Mouse (Mus musculus) CH12.LX (cell line): ENCODE data around the gene Zfand4. TPM values are rescaled to one million over a fixed set of nuclear protein-coding genes. Genes with fewer than 3 reads are reported as not detected.
"Not testable (repeated sequence)": the region's sequence is repeated elsewhere in the genome, so short reads cannot be mapped to it uniquely, and the experiment has no call there.

Experiments
- DNase-seq: peaks from one replicate; pipeline ENCODE4 v3.0.0-alpha.2; 2013; ENCODE audit errors: extremely low read depth
- H3K27ac ChIP-seq: 2 replicates; pipeline ENCODE4 v1.5.1; 2012; ENCODE audit warnings: low read depth, mild to moderate bottlenecking, control low read depth, moderate library complexity; ENCODE audit not compliant: insufficient read depth
- H3K27me3 ChIP-seq: replicated peaks from 2 replicates; pipeline ENCODE3; 2012; ENCODE audit warnings: inconsistent platforms
- H3K36me3 ChIP-seq, 2 experiments: replicated peaks in 1 of 2; 2 replicates each; pipeline versions ENCODE3 to v1.6.1; 2012; ENCODE audit warnings: inconsistent platforms in 1 of 2, low read length in 1 of 2, mild to moderate bottlenecking in 1 of 2, mixed read lengths in 1 of 2, moderate library complexity in 1 of 2; ENCODE audit not compliant: control insufficient read depth in 1 of 2, insufficient read depth in 1 of 2
- H3K4me1 ChIP-seq, 2 experiments: 2 replicates each; pipeline ENCODE4 v1.6.1; 2012; ENCODE audit warnings: inconsistent platforms in 1 of 2, moderate library complexity in 1 of 2; ENCODE audit not compliant: insufficient read depth in 2 of 2, control insufficient read depth in 1 of 2
- H3K4me2 ChIP-seq: 2 replicates; pipeline ENCODE4 v1.6.1; 2012; ENCODE audit warnings: low read depth, mild to moderate bottlenecking, control low read depth; ENCODE audit not compliant: poor library complexity, insufficient read depth, severe bottlenecking
- H3K4me3 ChIP-seq, 3 experiments: fragments of 150-350 bp in 1 of 3; sonication (generic) in 1 of 3; replicated peaks in 1 of 3; 2 replicates each; pipeline versions ENCODE3 to v1.5.1; 2011 to 2012; ENCODE audit warnings: low read depth in 2 of 3, low read length in 2 of 3, mild to moderate bottlenecking in 2 of 3, moderate library complexity in 2 of 3, control low read depth in 1 of 3, improper control_type of control experiment in 1 of 3, inconsistent platforms in 1 of 3, mixed read lengths in 1 of 3; ENCODE audit not compliant: poor library complexity in 1 of 3
- H3K79me2 ChIP-seq: replicated peaks from 2 replicates; pipeline ENCODE4 v1.6.1; 2012; ENCODE audit warnings: mild to moderate bottlenecking, moderate library complexity; ENCODE audit not compliant: control insufficient read depth, poor library complexity, insufficient read depth, severe bottlenecking; ENCODE audit errors: extremely low read depth
- H3K9ac ChIP-seq: 2 replicates; pipeline ENCODE4 v1.6.1; 2012; ENCODE audit warnings: low read depth, mild to moderate bottlenecking, control low read depth, moderate library complexity; ENCODE audit not compliant: insufficient read depth
- H3K9me3 ChIP-seq: replicated peaks from 2 replicates; pipeline ENCODE3; 2012; ENCODE audit warnings: low read length, inconsistent platforms, mixed read lengths
- CHD1 ChIP-seq: IDR thresholded peaks from 2 replicates; pipeline ENCODE4 v1.6.1; 2012; ENCODE audit warnings: low read depth, low read length, improper control_type of control experiment, inconsistent platforms
- CHD2 ChIP-seq: IDR thresholded peaks from 2 replicates; pipeline ENCODE4 v1.6.1; 2011; ENCODE audit warnings: low read length, improper control_type of control experiment
- E2F4 ChIP-seq: IDR thresholded peaks from 2 replicates; pipeline ENCODE4 v1.6.1; 2011; ENCODE audit warnings: low read depth, low read length, improper control_type of control experiment; ENCODE audit not compliant: insufficient replicate concordance
- ELF1 ChIP-seq: IDR thresholded peaks from 2 replicates; pipeline ENCODE4 v1.6.1; 2014; ENCODE audit warnings: low read depth, mild to moderate bottlenecking, inconsistent platforms, low read length, improper control_type of control experiment
- ETS1 ChIP-seq: conservative IDR thresholded peaks from 2 replicates; pipeline ENCODE4 v1.6.1; 2012; ENCODE audit warnings: low read depth, mild to moderate bottlenecking, inconsistent platforms, low read length, improper control_type of control experiment, moderate library complexity
- GABPA ChIP-seq: IDR thresholded peaks from 2 replicates; pipeline ENCODE4 v1.6.1; 2012; ENCODE audit warnings: low read depth, low read length, improper control_type of control experiment, inconsistent platforms; ENCODE audit not compliant: insufficient replicate concordance
- KAT2A ChIP-seq: IDR thresholded peaks from 2 replicates; pipeline ENCODE4 v1.6.1; 2012; ENCODE audit warnings: low read length, improper control_type of control experiment, inconsistent platforms; ENCODE audit not compliant: insufficient replicate concordance
- MEF2A ChIP-seq: IDR thresholded peaks from 2 replicates; pipeline ENCODE4 v1.6.1; 2014; ENCODE audit warnings: low read depth, mild to moderate bottlenecking, inconsistent platforms, low read length, improper control_type of control experiment, borderline replicate concordance
- NELFE ChIP-seq: IDR thresholded peaks from 2 replicates; pipeline ENCODE4 v1.6.1; 2011; ENCODE audit warnings: low read depth, low read length, improper control_type of control experiment
- PAX5 ChIP-seq: IDR thresholded peaks from 2 replicates; pipeline ENCODE4 v1.6.1; 2012; ENCODE audit warnings: low read length, inconsistent platforms, mixed read lengths
- POLR2A ChIP-seq: IDR thresholded peaks from 2 replicates; pipeline ENCODE4 v1.6.1; 2011; ENCODE audit warnings: low read depth, mild to moderate bottlenecking, improper control_type of control experiment, low read length
- POLR2AphosphoS2 ChIP-seq: IDR thresholded peaks from 2 replicates; pipeline ENCODE4 v1.6.1; 2011; ENCODE audit warnings: low read depth, low read length, improper control_type of control experiment
- RAD21 ChIP-seq: IDR thresholded peaks from 2 replicates; pipeline ENCODE4 v1.6.1; 2011; ENCODE audit warnings: low read depth, mild to moderate bottlenecking, low read length, improper control_type of control experiment, moderate library complexity
- RCOR1 ChIP-seq: conservative IDR thresholded peaks from 2 replicates; pipeline ENCODE4 v1.6.1; 2012; ENCODE audit warnings: low read depth, mild to moderate bottlenecking, inconsistent platforms, low read length, improper control_type of control experiment
- SIN3A ChIP-seq: IDR thresholded peaks from 2 replicates; pipeline ENCODE4 v1.6.1; 2012; ENCODE audit warnings: low read length, improper control_type of control experiment, inconsistent platforms
- SMC3 ChIP-seq: IDR thresholded peaks from 2 replicates; pipeline ENCODE4 v1.6.1; 2011; ENCODE audit warnings: low read depth, low read length, improper control_type of control experiment
- USF2 ChIP-seq: conservative IDR thresholded peaks from 2 replicates; pipeline ENCODE4 v1.6.1; 2011; ENCODE audit warnings: low read depth, low read length, improper control_type of control experiment
- ZC3H11A ChIP-seq: IDR thresholded peaks from 2 replicates; pipeline ENCODE4 v1.6.1; 2012; ENCODE audit warnings: low read depth, mild to moderate bottlenecking, inconsistent platforms, low read length, improper control_type of control experiment
- ZKSCAN1 ChIP-seq: IDR thresholded peaks from 2 replicates; pipeline ENCODE4 v1.6.1; 2012; ENCODE audit warnings: low read depth, inconsistent platforms, low read length, improper control_type of control experiment, borderline replicate concordance
- ZMIZ1 ChIP-seq: IDR thresholded peaks from 2 replicates; pipeline ENCODE4 v1.6.1; 2012; ENCODE audit warnings: low read depth, mild to moderate bottlenecking, inconsistent platforms, low read length, improper control_type of control experiment
- dilution Hi-C: fragments of 300-500 bp; cut with MboI; formaldehyde crosslinking; loops from 2 replicates; pipeline ENCODE4 v1.14.3; 2020; ENCODE audit warnings: low sequenced_read_pairs; ENCODE audit not compliant: extremely low pct_unique_long_range_greater_than_20kb, extremely low pct_ligation_motif_present
- in situ Hi-C: fragments of 300-500 bp; cut with MboI; formaldehyde crosslinking; loops from 3 replicates; pipeline ENCODE4 v1.14.3; 2019; ENCODE audit warnings: low sequenced_read_pairs, low pct_ligation_motif_present, low pct_unique_long_range_greater_than_20kb, mixed read lengths
- polyA plus RNA-seq: library from polyadenylated mRNA; unstranded; fragments of >175 nt; gene quantifications from 2 replicates; pipeline ENCODE4 v1.2.1, GENCODE M21; 2012; ENCODE audit warnings: low read depth; ENCODE audit not compliant: insufficient read length
- total RNA-seq, 2 experiments: library from RNA; depleted of rRNA; stranded (reverse); fragments of 300-350 nt in 1 of 2; fragments of >200 nt in 1 of 2; gene quantifications; 2 replicates each; pipeline ENCODE4 v1.2.3; 2012 to 2014

Zfand4 gene
- total and polyA plus RNA-seq, 3 experiments: 2.2 to 3.8 (median 3.1) TPM

GRCm38 (mm10) chr6:116350643-116351042, 86.6 kb downstream of the Zfand4 start:
- no peak for DNase-seq
- dilution Hi-C loops (no loop called here), in situ Hi-C loops (no loop called here)
- Histone ChIP-seq H3K36me3 (no peaks in the 10 kb centered on the region), H3K4me2 (no peak overlapping the region), H3K79me2 (0 out of 2 replicates have a peak, but pooled peaks cover 2% of the 10 kb centered on the region), H3K27ac (no peak overlapping the region), H3K4me1 (no peaks in the 10 kb centered on the region; a peak in 1 of 4 replicates), H3K4me3 (no peak overlapping the region), H3K9ac (no peak overlapping the region), H3K27me3 (no peaks in the 10 kb centered on the region), H3K9me3 (no peaks in the 10 kb centered on the region)
- TF ChIP-seq USF2: no peak
- TF ChIP-seq ZMIZ1: no peak
- TF ChIP-seq CHD1: no peak

GRCm38 (mm10) chr6:116351534-116351933, 87.5 kb downstream of the Zfand4 start:
- H3K4me1 ChIP-seq: no peaks in the 10 kb centered on the region
- dilution Hi-C loops (no loop called here), in situ Hi-C loops (no loop called here)
- TF ChIP-seq MEF2A (no peak), USF2 (no peak), POLR2A (no peak), ZC3H11A (no peak), RAD21 (no peak)
- no peaks in the 10 kb centered on the region for H3K36me3 ChIP-seq
- H3K27ac ChIP-seq: no peak overlapping the region
- no peak overlapping the region for H3K4me3 ChIP-seq
- no peaks in the 10 kb centered on the region for H3K9me3 ChIP-seq
- no peak for DNase-seq
- 0 out of 2 replicates have a peak, but pooled peaks cover 2% of the 10 kb centered on the region for H3K79me2 ChIP-seq
- no peak overlapping the region for H3K4me2 ChIP-seq
- no peaks in the 10 kb centered on the region for H3K27me3 ChIP-seq
- H3K9ac ChIP-seq: no peak overlapping the region

DNA sequence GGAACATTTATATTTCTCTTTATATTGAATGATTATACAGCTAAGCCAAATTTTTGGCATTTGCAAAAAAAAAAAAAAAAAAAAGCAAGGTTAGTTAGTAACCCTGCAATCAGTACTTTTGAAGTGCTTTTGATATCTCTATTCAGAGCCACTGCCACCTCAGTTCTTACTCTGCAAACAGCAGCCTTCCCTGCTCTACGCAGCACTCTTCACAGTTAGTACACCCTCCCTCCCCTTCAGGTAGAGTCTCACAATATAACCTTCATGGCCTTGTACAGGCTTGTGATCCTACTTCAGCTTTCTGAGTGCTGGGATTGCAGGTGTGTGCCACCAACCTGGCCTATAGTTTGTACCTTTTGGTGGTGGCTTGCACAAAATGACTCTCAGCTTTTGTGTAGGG, 89.4 kb downstream of the Zfand4 start:
- DNase-seq: no peak
- Histone ChIP-seq H3K27me3 (no peaks in the 10 kb centered on the region), H3K36me3 (no peaks in the 10 kb centered on the region), H3K4me1 (no peaks in the 10 kb centered on the region), H3K27ac (no peak overlapping the region), H3K4me3 (no peak overlapping the region), H3K79me2 (0 out of 2 replicates have a peak, but pooled peaks cover 2% of the 10 kb centered on the region), H3K4me2 (no peak overlapping the region), H3K9ac (no peak overlapping the region), H3K9me3 (no peaks in the 10 kb centered on the region)
- dilution Hi-C loops: no loop called here
- in situ Hi-C loops: no loop called here
- TF ChIP-seq CHD2: no peak
- no peak for TF ChIP-seq POLR2AphosphoS2
- no peak for TF ChIP-seq E2F4
- no peak for TF ChIP-seq ZKSCAN1
- no peak for TF ChIP-seq SIN3A
- TF ChIP-seq KAT2A: no peak
- TF ChIP-seq NELFE: no peak
- TF ChIP-seq MEF2A: no peak
- TF ChIP-seq GABPA: no peak
- no peak for TF ChIP-seq ZMIZ1
- no peak for TF ChIP-seq SMC3
- TF ChIP-seq RAD21: no peak
- TF ChIP-seq ETS1: no peak
- no peak for TF ChIP-seq RCOR1
- no peak for TF ChIP-seq PAX5
- TF ChIP-seq ELF1: no peak

DNA sequence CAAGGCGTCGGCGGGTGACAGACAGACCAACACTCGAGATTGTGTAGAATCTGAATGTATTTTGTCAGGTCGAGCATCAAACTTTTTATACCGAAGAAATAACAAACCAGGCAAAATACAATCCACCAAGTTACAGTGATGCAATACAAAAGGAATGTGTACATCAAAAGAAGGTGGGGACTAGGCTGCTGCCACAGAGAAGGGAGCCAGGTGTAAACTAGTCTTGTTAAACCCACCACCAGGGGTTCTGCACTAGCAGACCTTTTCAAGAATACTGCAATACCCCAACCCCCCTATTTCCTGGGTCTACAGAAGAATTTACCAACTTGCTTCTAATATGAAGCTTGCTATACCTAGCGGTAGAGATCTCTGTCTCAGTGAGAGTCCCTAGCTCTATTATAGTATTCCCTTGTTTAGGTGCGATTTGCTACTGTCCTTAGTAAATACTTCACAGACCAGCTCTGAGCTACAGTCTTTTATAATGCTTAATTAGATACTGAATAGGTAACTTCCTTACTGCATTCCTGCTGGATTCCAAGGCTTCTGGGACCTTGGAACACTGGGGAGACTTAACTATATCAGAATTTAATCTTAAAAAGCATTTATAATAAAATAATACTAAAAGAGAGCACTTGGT, 92.4 kb downstream of the Zfand4 start:
- H3K27ac ChIP-seq, H3K36me3 ChIP-seq, H3K27me3 ChIP-seq, H3K9ac ChIP-seq, H3K4me2 ChIP-seq, dilution Hi-C loops, H3K4me3 ChIP-seq, H3K79me2 ChIP-seq, H3K9me3 ChIP-seq, in situ Hi-C loops, DNase-seq, H3K4me1 ChIP-seq: not testable (repeated sequence)
